Mouse (Mus musculus): ENCODE data around the gene B230219D22Rik.
A peak's percentile ranks its signal among the peaks of the same experiment; 100 is the strongest.
"Not testable (repeated sequence)": the region's sequence is repeated elsewhere in the genome, so short reads cannot be mapped to it uniquely, and the experiment has no call there.

The B230219D22Rik gene

DNA sequence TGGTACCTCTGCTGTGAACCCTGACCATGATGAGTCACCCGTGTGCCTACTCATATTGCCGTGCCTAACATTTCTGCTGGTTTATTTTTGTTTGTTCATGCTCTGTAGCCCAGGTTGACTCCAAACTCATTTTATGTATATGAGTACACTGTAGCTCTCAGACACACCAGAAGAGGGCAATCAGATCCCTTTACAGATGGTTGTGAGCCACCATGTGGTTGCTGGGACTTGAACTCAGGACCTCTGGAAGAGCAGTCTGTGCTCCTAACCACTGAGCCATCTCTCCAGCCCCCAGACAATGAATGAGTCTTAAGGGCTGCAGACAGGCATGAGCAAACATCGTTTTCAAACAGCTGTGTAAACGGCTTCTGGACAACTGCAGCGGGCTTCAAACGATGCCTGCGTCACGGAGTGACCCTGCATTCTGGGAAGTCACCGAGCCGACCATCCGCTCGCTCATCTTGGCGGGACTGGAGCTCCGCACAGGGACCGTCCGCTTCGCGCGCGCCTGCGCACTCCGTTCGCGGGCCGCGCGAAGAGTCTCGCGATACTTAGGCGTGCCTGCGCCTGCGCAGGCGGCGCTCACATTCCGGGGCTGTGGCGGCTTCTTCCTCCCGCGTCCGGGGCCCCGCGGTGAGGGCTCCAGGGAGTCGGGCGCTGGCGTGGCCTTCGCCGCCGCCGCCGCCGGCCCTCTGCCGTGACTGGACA, at the start of gene B230219D22Rik:
B230219D22Rik (plus strand) TSS at position 590 of the 708 bp plus-strand sequence.
- peak; percentile 89 to 94 for DNase-seq

DNA sequence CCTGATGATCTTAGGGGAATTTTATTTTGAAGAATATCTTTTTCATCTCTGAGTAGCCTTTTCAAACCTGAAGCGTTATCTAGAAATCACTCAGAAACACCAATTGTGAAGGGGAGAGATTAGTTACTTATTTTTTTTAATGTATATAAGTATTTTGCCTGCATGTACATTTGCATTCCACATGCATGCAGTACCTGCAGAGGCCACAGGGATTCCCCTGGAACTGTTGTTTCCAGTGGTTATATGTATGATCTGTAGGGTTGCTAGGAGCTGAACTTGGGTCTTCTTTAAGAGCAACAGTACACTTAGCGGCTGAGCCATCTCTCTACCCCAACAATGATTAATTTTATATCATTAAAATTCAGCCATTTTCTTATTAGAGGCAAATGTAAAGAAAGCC, 48.4 kb upstream of the B230219D22Rik start:
- DNase-seq, result no peak

DNA sequence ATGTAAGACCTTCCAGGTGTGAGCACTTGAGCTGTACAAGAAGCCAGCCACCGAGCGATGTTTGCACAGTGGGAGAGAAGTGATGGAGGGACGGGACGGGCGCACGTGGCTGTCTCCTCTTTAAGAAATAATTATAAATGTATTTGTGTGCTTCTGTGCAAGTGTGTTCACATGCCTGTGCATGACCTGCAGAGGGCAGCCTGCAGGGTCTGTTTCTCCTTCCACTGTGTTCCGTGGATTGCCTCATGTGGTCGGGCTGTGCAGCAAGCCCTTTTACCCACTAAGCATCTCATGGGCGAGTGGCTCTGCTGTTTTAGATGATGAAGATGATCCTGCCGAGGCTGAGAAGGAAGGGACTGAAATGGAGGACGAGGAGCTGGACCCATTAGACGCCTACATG, 42.8 kb upstream of the B230219D22Rik start:
- DNase-seq, result peak in 1 of 2 experiments; percentile 36

- DNase-seq, result no peak
Measured at GRCm38 (mm10) chr13:55650980-55651379, 41.9 kb upstream of the B230219D22Rik start.

- DNase-seq, result peak; percentile 52 to 69
Measured at GRCm38 (mm10) chr13:55668550-55668949, 24.4 kb upstream of the B230219D22Rik start.

DNA sequence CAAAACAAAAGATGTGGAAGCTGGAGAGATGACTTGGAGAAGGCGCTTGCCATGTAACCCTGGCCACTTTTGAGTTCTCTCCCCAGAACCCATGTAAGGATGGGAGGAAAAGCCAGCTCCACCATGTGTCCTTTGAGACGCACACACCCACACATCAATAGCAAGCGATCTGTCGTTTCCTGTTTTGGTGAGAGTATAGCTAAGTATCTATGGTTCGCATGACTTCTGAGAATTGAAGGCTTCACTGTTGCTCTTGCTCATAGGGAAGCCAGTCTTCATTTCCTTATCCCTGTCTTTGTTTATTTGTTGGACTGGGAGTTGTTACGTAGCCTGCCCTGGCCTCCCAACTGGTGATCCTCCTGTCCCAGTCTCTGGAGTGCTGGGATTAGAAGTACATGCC, 20.2 kb upstream of the B230219D22Rik start:
- no peak for DNase-seq

GRCm38 (mm10) chr13:55677364-55677763, 15.6 kb upstream of the B230219D22Rik start:
- DNase-seq, result no peak

DNA sequence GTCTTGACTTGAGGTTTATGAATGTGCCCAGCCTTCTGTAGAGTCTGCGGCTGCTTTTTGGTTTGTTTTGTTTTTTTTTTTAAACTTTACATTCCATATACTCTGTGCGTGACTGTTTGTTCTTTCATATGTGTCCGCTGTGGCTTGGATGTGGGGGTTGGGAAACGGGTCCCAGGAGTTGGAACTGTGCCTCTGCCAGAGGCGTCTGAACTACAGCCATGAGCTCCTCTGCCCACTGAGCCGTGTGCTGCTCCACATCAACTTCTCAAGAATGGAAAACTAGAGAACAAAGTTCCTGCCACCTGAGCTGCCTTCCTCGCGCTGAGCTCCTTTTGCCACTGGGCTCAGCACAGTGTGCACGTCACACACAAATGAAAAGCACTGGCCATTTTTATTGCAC, 10.7 kb upstream of the B230219D22Rik start:
- peak; percentile 49 to 76 for DNase-seq

GRCm38 (mm10) chr13:55683581-55683980, 9.3 kb upstream of the B230219D22Rik start:
- no peak for DNase-seq

GRCm38 (mm10) chr13:55686107-55686633, 6.8 kb upstream of the B230219D22Rik start:
- no peak for DNase-seq

DNA sequence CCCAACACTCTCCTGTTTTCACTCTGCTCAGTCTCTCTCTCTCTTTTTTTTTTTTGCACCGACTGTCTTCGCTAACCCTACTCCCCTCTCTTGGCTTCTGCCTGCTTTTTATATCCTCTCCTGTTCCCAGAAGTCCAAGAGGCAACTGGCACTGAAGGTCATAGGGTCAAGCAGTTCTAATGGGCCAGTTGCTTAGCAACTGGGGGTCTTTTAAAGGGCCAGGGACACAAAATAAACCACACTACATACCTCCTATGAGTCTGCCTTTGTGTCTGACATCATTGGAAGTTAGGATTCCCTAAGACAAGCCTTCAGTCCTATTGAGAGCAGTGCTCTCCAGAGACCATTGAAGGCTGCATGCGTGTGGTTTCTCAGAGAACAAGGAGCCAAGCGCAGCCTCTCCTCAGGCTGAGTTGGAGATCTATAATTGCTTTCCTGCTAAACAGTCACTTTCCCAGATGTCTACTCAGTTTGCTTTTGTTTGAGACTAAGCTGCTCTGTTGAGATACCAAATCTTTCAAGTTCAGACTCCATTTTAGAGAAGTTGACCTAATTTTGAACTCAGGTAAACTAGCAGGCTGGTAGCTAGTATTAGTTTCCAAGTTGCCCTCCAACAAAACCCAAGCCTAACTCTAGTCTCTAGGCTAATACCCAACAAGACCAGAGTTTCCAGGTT, 4.9 kb upstream of the B230219D22Rik start:
- no peak for DNase-seq

DNA sequence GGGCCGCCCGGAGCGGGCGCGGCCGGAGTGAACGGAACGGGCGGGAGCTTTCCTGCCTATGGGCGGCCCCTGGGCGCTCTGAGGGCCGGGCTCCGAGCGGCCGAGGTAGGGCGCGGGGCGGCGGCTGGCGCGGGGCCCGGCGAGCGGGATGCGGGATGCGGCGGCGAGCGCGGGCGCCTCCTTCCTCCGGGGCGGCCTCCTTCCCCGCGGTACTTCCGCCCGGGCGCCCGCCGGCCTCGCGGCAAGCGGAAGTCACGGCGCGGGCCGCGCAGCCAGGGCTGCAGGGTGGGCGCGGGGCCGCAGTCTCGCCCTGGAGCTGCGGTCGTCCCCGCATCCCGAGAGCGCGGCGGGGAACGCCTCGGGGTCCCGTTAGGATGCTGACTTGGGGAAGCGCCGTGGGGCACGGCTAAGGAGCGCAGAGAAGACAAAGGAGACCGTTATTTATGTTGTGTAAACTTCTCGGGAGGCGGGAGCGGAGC, 358 bp downstream of the B230219D22Rik start:
- peak; percentile 28 to 66 for DNase-seq

DNA sequence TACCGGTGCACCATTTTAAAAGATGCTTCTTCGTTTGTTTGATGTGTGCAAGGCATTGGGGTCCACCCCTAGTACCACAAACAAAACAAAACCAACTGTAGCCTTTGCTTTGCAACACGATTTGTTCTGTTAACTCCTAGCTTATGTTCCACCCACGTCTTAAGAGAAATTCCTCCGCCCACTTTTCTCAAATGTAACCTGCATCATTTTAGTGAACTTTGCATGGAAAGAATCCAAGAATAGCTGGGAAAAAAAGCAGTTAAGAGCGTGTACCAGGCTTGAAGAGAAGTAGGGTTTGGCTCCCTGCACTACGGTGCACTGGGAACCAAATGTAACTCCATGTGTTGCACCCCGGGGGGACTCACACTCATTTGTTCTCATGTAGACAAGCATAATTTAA, 1.2 kb downstream of the B230219D22Rik start:
- DNase-seq, result no peak

GRCm38 (mm10) chr13:55695989-55696388, 3.1 kb downstream of the B230219D22Rik start:
- DNase-seq, result not testable (repeated sequence)

DNA sequence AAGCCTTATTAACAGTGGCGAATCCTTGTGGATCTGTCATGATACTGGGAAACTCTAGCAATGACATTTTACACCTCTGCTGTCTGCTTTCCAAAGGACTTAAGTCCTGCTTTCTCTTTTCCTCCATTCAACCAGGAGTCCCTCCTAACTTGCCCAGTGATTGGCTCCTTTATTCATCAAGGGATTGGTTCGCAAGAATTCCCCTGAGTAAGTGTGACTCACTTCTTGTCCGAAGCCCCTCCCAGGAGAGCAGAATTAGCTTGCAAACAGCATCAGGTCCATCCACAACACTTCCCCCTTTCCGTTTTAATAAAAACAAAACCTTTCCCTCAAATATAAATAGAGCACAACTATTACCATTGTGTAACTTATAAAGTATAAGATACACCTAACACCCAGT, 11.4 kb downstream of the B230219D22Rik start:
- no peak for DNase-seq

DNA sequence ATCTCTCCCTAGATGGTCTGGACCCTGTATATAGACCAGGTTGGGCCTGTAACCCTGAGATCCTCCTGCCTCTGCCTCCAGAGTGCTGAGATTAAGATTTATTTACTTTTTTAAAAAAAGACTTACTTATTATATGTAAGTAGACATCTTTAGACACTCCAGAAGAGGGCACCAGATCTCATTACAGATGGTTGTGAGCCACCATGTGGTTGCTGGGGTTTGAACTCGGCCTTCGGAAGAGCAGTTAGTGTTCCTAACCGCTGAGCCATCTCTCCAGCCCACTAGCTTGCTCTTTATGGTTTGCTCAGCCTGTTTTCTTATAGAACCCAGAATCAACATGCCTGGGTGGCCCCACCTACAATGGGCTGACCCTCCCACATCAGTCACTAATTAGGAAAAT, 19.9 kb downstream of the B230219D22Rik start:
- no peak for DNase-seq

DNA sequence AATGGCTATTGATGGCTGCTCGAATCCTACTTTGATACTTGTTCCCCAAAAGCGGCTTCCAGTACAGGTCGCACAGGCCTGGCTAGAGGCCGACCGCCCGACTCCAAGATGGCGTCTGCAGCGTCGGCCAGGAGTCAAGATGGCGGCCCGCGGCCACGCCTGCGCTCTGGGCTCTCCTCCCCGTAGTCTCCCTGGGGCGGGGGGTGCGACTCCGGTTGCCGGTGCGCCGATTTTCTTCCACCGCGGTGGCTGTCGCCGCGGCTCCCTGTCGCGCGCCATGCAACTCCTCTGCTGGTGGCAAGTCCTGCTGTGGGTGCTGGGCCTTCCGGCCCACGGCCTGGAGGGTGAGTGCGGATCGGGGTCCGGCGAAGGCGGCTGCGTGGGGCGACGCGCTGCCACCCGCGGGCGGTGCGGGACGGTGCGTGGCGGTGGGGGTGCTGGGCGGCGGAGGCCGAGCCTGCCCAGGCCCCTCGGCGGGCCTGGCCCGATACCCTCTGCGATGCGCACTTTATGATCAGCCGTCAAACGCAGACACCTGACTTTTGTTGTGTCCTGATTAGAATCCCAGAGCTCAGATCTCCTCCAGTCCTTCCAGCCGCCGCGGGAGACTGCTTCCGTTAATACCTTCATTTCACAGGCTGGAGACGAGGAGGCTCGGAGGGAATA, 21.7 kb downstream of the B230219D22Rik start, which contains the start of gene Txndc15:
Txndc15 (plus strand) TSS at position 150 of the 666 bp plus-strand sequence.
- peak; percentile 85 to 90 for DNase-seq

GRCm38 (mm10) chr13:55715167-55715512, 22.2 kb downstream of the B230219D22Rik start:
- no peak for DNase-seq

DNA sequence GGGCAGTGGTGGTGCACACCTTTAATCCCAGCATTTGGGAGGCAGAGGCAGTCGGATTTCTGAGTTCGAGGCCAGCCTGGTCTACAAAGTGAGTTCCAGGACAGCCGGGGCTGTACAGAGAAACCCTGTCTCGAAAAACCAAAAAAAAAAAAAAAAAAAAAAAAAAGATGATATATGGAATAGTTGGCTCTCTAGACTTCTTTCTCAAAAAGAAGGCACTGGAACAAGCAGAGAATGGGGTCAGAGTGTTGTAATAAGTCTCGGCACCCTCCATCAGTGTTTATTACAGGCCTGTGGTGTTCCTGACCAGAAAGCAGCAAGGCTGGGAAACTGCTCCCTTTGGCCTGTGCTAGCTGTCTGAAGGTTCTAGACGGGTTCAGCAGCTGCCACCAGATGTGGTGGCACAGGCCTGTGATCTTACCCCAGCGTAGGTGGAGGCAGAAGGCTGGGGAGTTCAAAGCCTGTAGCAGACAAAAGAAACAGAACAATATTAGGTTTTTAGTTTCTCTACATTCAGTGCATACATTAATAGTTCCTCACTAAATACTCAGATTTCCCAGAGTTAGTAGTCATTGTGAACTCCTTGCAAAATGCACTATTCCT, 23.1 kb downstream of the B230219D22Rik start:
- DNase-seq, result no peak

DNA sequence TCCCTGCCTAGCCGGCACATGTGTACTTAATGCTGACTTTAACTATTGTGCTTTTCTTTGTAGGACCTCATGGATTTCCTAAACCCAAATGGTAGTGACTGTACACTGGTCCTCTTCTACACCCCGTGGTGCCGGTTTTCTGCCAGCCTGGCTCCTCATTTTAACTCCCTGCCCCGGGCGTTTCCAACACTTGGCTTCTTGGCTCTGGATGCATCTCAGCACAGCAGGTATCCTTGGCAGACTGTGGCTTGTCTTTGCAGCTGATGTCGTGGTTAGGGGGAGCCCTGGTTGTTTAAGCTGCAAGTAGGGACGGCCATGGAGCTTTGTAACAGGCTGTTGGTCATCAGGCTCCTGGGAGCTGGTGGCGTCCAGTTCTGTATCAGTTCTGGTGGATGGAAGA, 28.6 kb downstream of the B230219D22Rik start:
- DNase-seq, result no peak

- no peak for DNase-seq
Measured at GRCm38 (mm10) chr13:55721995-55722394, 29.1 kb downstream of the B230219D22Rik start.

- DNase-seq, result peak in 1 of 2 experiments; percentile 9
Measured at GRCm38 (mm10) chr13:55726598-55727119, 33.7 kb downstream of the B230219D22Rik start.

Measured in kidney, postnatal 25 days (tissue).